Mouse (Mus musculus) adrenal gland, postnatal 25 days (tissue): ENCODE results near the gene Lefty2. TPM values are rescaled to one million over a fixed set of nuclear protein-coding genes. Genes with fewer than 3 reads are reported as not detected.

Source experiments
- DNase-seq: peaks from one replicate; pipeline ENCODE4 v3.0.0; 2021; ENCODE audit warnings: mixed read lengths
- long read RNA-seq: library from polyadenylated mRNA; stranded (forward); transcript quantifications from one replicate; pipeline ENCODE4 v2.0.0, GENCODE M21; 2021
- total RNA-seq: library from RNA; stranded (reverse); gene quantifications from 2 replicates; pipeline ENCODE4 v1.2.3, GENCODE M21; 2021

The Lefty2 gene
- total RNA-seq: 0.38 and 0.73 TPM in 2 replicates
- long read RNA-seq: 0 reads

- DNase-seq: no peak
Measured at GRCm38 (mm10) chr1:180892808-180893207, at the start of gene Lefty2. TSS of gene Lefty2 (plus strand) at chr1:180893108.

GRCm38 (mm10) chr1:180848114-180848510 lies 44.8 kb upstream of the Lefty2 start:
- peak; percentile 65 for DNase-seq

GRCm38 (mm10) chr1:180848511-180849241 lies 44.2 kb upstream of the Lefty2 start:
- peak; percentile 49 for DNase-seq

- no peak for DNase-seq
Measured at GRCm38 (mm10) chr1:180849701-180850301, 43.1 kb upstream of the Lefty2 start.

GRCm38 (mm10) chr1:180850316-180851270 lies 42.3 kb upstream of the Lefty2 start, which contains the start of gene Sde2:
TSS of gene Sde2 (plus strand) at chr1:180851127.
- DNase-seq: peak; percentile 100

- no peak for DNase-seq
Measured at GRCm38 (mm10) chr1:180858763-180859162, 34.1 kb upstream of the Lefty2 start.

- DNase-seq: no peak
Measured at GRCm38 (mm10) chr1:180860030-180860429, 32.9 kb upstream of the Lefty2 start.

GRCm38 (mm10) chr1:180863606-180864005 lies 29.3 kb upstream of the Lefty2 start:
- DNase-seq: no peak

GRCm38 (mm10) chr1:180866001-180866400 lies 26.9 kb upstream of the Lefty2 start:
- no peak for DNase-seq

- no peak for DNase-seq
Measured at GRCm38 (mm10) chr1:180870122-180870650, 22.7 kb upstream of the Lefty2 start.

- DNase-seq: peak; percentile 58
Measured at GRCm38 (mm10) chr1:180873861-180874484, 18.9 kb upstream of the Lefty2 start.

- DNase-seq: peak; percentile 51
Measured at GRCm38 (mm10) chr1:180874615-180875014, 18.3 kb upstream of the Lefty2 start.

GRCm38 (mm10) chr1:180875126-180875525 lies 17.8 kb upstream of the Lefty2 start:
- DNase-seq: no peak

- DNase-seq: no peak
Measured at GRCm38 (mm10) chr1:180877466-180877865, 15.4 kb upstream of the Lefty2 start.

- DNase-seq: no peak
Measured at GRCm38 (mm10) chr1:180881768-180882167, 11.1 kb upstream of the Lefty2 start.

- no peak for DNase-seq
Measured at GRCm38 (mm10) chr1:180883731-180884130, 9.2 kb upstream of the Lefty2 start.

GRCm38 (mm10) chr1:180884484-180884883 lies 8.4 kb upstream of the Lefty2 start:
- no peak for DNase-seq

- DNase-seq: peak; percentile 61
Measured at GRCm38 (mm10) chr1:180888556-180889042, 4.3 kb upstream of the Lefty2 start.

- DNase-seq: no peak
Measured at GRCm38 (mm10) chr1:180889172-180889571, 3.7 kb upstream of the Lefty2 start.

GRCm38 (mm10) chr1:180889841-180890240 lies 3.1 kb upstream of the Lefty2 start:
- DNase-seq: no peak
